Mouse (Mus musculus): ENCODE measurements around the gene Slc10a1.

Slc10a1 gene

GRCm38 (mm10) chr12:80968605-80969004, at the start of gene Slc10a1:
Gene Slc10a1, minus strand, starts transcription at chr12:80968705.
- in situ Hi-C loops (cut with MboI, MseI): loop anchor here (25.0 kb wide), 2 partner anchors 894 to 1344 kb away; partner anchors contain the start of gene Pcnx

GRCm38 (mm10) chr12:81017624-81018023, 49.1 kb upstream of the Slc10a1 start:
- in situ Hi-C loops (cut with MboI, MseI): no loop called here

- in situ Hi-C loops (cut with MboI, MseI): no loop called here
Measured at GRCm38 (mm10) chr12:81013496-81013895, 45.0 kb upstream of the Slc10a1 start.

GRCm38 (mm10) chr12:81011994-81012393, 43.5 kb upstream of the Slc10a1 start:
- in situ Hi-C loops (cut with MboI, MseI): no loop called here

- in situ Hi-C loops (cut with MboI, MseI): no loop called here
Measured at GRCm38 (mm10) chr12:81009813-81010212, 41.3 kb upstream of the Slc10a1 start.

- in situ Hi-C loops (cut with MboI, MseI): no loop called here
Measured at GRCm38 (mm10) chr12:81002841-81003635, 34.5 kb upstream of the Slc10a1 start.

- in situ Hi-C loops (cut with MboI, MseI): no loop called here
Measured at GRCm38 (mm10) chr12:81000924-81001323, 32.4 kb upstream of the Slc10a1 start.

- in situ Hi-C loops (cut with MboI, MseI): no loop called here
Measured at GRCm38 (mm10) chr12:80998528-80999221, 30.2 kb upstream of the Slc10a1 start.

- in situ Hi-C loops (cut with MboI, MseI): no loop called here
Measured at GRCm38 (mm10) chr12:80997652-80998051, 29.1 kb upstream of the Slc10a1 start.

- in situ Hi-C loops (cut with MboI, MseI): no loop called here
Measured at GRCm38 (mm10) chr12:80995326-80995725, 26.8 kb upstream of the Slc10a1 start.

- in situ Hi-C loops (cut with MboI, MseI): no loop called here
Measured at GRCm38 (mm10) chr12:80993773-80994172, 25.3 kb upstream of the Slc10a1 start.

- in situ Hi-C loops (cut with MboI, MseI): no loop called here
Measured at GRCm38 (mm10) chr12:80992540-80993122, 24.1 kb upstream of the Slc10a1 start.

GRCm38 (mm10) chr12:80991806-80992205, 23.3 kb upstream of the Slc10a1 start:
- in situ Hi-C loops (cut with MboI, MseI): no loop called here

- in situ Hi-C loops (cut with MboI, MseI): no loop called here
Measured at GRCm38 (mm10) chr12:80990901-80991445, 22.5 kb upstream of the Slc10a1 start.

- in situ Hi-C loops (cut with MboI, MseI): loop anchor here (10.0 kb wide), 1 partner anchor 417 kb away; no protein-coding TSS in a partner anchor
Measured at GRCm38 (mm10) chr12:80988286-80988685, 19.8 kb upstream of the Slc10a1 start.

GRCm38 (mm10) chr12:80986628-80987027, 18.1 kb upstream of the Slc10a1 start:
- in situ Hi-C loops (cut with MboI, MseI): loop anchor here (10.0 kb wide), 1 partner anchor 418 kb away; no protein-coding TSS in a partner anchor

GRCm38 (mm10) chr12:80983695-80984094, 15.2 kb upstream of the Slc10a1 start:
- in situ Hi-C loops (cut with MboI, MseI): loop anchor here (5.0 to 10.0 kb wide), 2 partner anchors 199 to 421 kb away; no protein-coding TSS in a partner anchor

- in situ Hi-C loops (cut with MboI, MseI): loop anchor here (5.0 to 10.0 kb wide), 2 partner anchors 200 to 422 kb away; no protein-coding TSS in a partner anchor
Measured at GRCm38 (mm10) chr12:80982326-80982725, 13.8 kb upstream of the Slc10a1 start.

- in situ Hi-C loops (cut with MboI, MseI): no loop called here
Measured at GRCm38 (mm10) chr12:80975939-80976671, 7.6 kb upstream of the Slc10a1 start.

GRCm38 (mm10) chr12:80971756-80972155, 3.3 kb upstream of the Slc10a1 start:
- in situ Hi-C loops (cut with MboI, MseI): loop anchor here (25.0 kb wide), 2 partner anchors 891 to 1341 kb away; partner anchors contain the start of gene Pcnx

- in situ Hi-C loops (cut with MboI, MseI): loop anchor here (25.0 kb wide), 2 partner anchors 892 to 1342 kb away; partner anchors contain the start of gene Pcnx
Measured at GRCm38 (mm10) chr12:80970181-80970705, 1.7 kb upstream of the Slc10a1 start.
